ENCODE assay signal across 31 mouse cellular contexts in the genomic region with DNA sequence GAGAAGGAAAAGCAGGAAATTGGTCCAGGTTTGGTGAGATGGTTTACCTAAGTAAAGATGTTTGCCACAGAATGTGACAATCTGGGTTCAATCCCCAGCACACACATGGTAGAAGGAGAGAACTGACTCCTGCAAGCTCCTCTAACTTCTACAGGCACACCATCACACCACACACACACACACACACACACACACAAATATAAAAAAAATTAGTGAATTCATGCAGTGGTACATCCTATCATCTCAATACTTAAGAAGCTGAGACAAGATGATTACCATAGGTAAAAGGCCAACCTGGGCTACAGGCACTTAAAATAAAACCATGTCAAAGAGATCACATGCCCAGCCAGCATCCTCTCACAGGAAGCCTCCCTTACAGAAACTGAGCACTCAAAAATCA. TPM values are rescaled to one million over a fixed set of nuclear protein-coding genes. Genes with fewer than 3 reads are reported as not detected.
"Had no signal": no experiment of that assay in that cellular context is flagged by ENCODE, and none has a peak within 500 bp of the region (broad histone marks: within the 10 kb centered on the region; RNA-seq: fewer than 3 reads in every experiment).

No protein-coding gene starts in this region.

- H3K4me1 ChIP-seq: embryonic facial prominence, embryonic 12.5 days; embryonic facial prominence, embryonic 13.5 days; embryonic facial prominence, embryonic 15.5 days; forebrain, embryonic 12.5 days; forebrain, embryonic 13.5 days; forebrain, embryonic 15.5 days had no signal

- H3K27ac ChIP-seq: embryonic facial prominence, embryonic 10.5 days; embryonic facial prominence, embryonic 12.5 days; embryonic facial prominence, embryonic 13.5 days; embryonic facial prominence, embryonic 15.5 days; forebrain, embryonic 10.5 days; forebrain, embryonic 12.5 days; forebrain, embryonic 13.5 days; forebrain, embryonic 15.5 days; gastrocnemius, adult 2 months; heart, adult 2 months; heart, embryonic 10.5 days had no signal

- H3K36me3 ChIP-seq: embryonic facial prominence, embryonic 10.5 days; embryonic facial prominence, embryonic 12.5 days; embryonic facial prominence, embryonic 13.5 days; embryonic facial prominence, embryonic 15.5 days; forebrain, embryonic 10.5 days; forebrain, embryonic 12.5 days; forebrain, embryonic 15.5 days; heart, embryonic 10.5 days had no signal

- H3K27me3 ChIP-seq: embryonic facial prominence, embryonic 12.5 days; embryonic facial prominence, embryonic 13.5 days; embryonic facial prominence, embryonic 15.5 days; forebrain, embryonic 12.5 days; forebrain, embryonic 13.5 days; forebrain, embryonic 15.5 days had no signal

- H3K4me3 ChIP-seq: embryonic facial prominence, embryonic 10.5 days; embryonic facial prominence, embryonic 12.5 days; embryonic facial prominence, embryonic 13.5 days; embryonic facial prominence, embryonic 15.5 days; erythroblast, embryonic 14.5 days; forebrain, embryonic 10.5 days; forebrain, embryonic 12.5 days; forebrain, embryonic 13.5 days; forebrain, embryonic 15.5 days; gastrocnemius, adult 2 months; heart, adult 2 months; heart, embryonic 10.5 days had no signal

- H3K9ac ChIP-seq: embryonic facial prominence, embryonic 12.5 days; embryonic facial prominence, embryonic 13.5 days; embryonic facial prominence, embryonic 15.5 days; forebrain, embryonic 12.5 days; forebrain, embryonic 13.5 days; forebrain, embryonic 15.5 days; forebrain, postnatal 0 days had no signal

- DNase-seq: cerebellum, adult 9-10 months; cerebellum, adult 9-11 months; cerebellum, postnatal 10 days; cerebellum, postnatal 14 days; cerebellum, postnatal 25 days; cerebellum, postnatal 36 days; embryo, embryonic 11 days; forebrain, postnatal 0 days; gastrocnemius, adult 2 months; gastrocnemius, postnatal 10 days; gastrocnemius, postnatal 14 days; gastrocnemius, postnatal 25 days; gastrocnemius, postnatal 36 days; heart, adult 11 months; heart, adult 2 months had no signal

- H3K9me3 ChIP-seq: embryonic facial prominence, embryonic 10.5 days; embryonic facial prominence, embryonic 12.5 days; embryonic facial prominence, embryonic 13.5 days; embryonic facial prominence, embryonic 15.5 days; forebrain, embryonic 10.5 days; forebrain, embryonic 12.5 days; forebrain, embryonic 13.5 days; forebrain, embryonic 15.5 days; heart, embryonic 10.5 days had no signal

RNA-seq across cellular contexts. Expression of gene Rlbp1, which starts 12.8 kb away (rescaled TPM):
- total RNA-seq: common myeloid progenitor, adult 5-6 weeks; gastrocnemius, adult 18-20 months; gastrocnemius, adult 2 months; gastrocnemius, adult 8-10 months; gastrocnemius, postnatal 10 days; gastrocnemius, postnatal 14 days; gastrocnemius, postnatal 25 days; gastrocnemius, postnatal 36 days; gastrocnemius, postnatal 4 days; granulocyte monocyte progenitor cell, adult 5-6 weeks; heart, adult 2 months; heart, adult 8-10 months had no signal
- polyA plus RNA-seq: erythroblast, embryonic 14.5 days; heart, adult 2 months had no signal

RNA-seq across cellular contexts. Expression of gene Fanci, which starts 17.7 kb away (rescaled TPM):
- total RNA-seq: gastrocnemius, adult 18-20 months; gastrocnemius, adult 8-10 months had no signal
